In genomic region chr9:50752784-50753615, GRCm38 (mm10) we compare ENCODE assay signal across 9 mouse cellular contexts. TPM values are rescaled to one million over a fixed set of nuclear protein-coding genes. Genes with fewer than 3 reads are reported as not detected.
DNase-seq lines count a peak whose midpoint lies in the region; ATAC-seq lines count a peak whose summit lies in the region.
"Had no signal": no experiment of that assay in that cellular context is flagged by ENCODE, and none has a peak within 500 bp of the region (broad histone marks: within the 10 kb centered on the region; RNA-seq: fewer than 3 reads in every experiment).

No protein-coding gene starts in this region.

- peak overlapping the region; percentile 40 for H3K4me2 ChIP-seq in intestine, embryonic 15.5 days (replicated peaks)

- H3K27ac ChIP-seq in intestine, embryonic 15.5 days, result peak overlapping the region; percentile 56; the same call in 1 of the 2 replicates

- no peaks in the 10 kb centered on the region for H3K36me3 ChIP-seq in intestine, embryonic 15.5 days

- no peaks in the 10 kb centered on the region for H3K27me3 ChIP-seq in intestine, embryonic 15.5 days (replicated peaks)

- peak; percentile 77 for ATAC-seq in intestine, embryonic 15.5 days

- H3K4me1 ChIP-seq in intestine, embryonic 15.5 days (replicated peaks), result peaks cover 9% of the 10 kb centered on the region; the same call in 1 of the 2 replicates

- 0 out of 2 replicates have a peak overlapping the region, but pooled peaks have one; percentile 5 for H3K9ac ChIP-seq in intestine, embryonic 15.5 days

- peak; percentile 86 for DNase-seq in 3134 (ENCODE audit: extremely low read depth, insufficient read length, low spot score)
- peak; percentile 48 for DNase-seq in R1 (ENCODE audit: low read depth, low spot score)
- DNase-seq in frontal cortex, postnatal 36 days (ENCODE audit: low spot score in 2 of 2), result peak; percentile 74 to 76
- DNase-seq in left cerebral cortex, postnatal 10 days (ENCODE audit: extremely low spot score in 1 of 2, low spot score in 2 of 2), result peak; percentile 67 to 87
- peak; percentile 60 for DNase-seq in ovary, postnatal 14 days (ENCODE audit: low spot score)
- no peak for DNase-seq in thymus, postnatal 4 days
- no peak for DNase-seq in T-cell, adult 2 months (ENCODE audit: low spot score)

- H3K4me3 ChIP-seq in intestine, embryonic 15.5 days (replicated peaks), result peak overlapping the region; percentile 24
- H3K4me3 ChIP-seq: megakaryocyte, embryonic 14.5 days had no signal

- no peaks in the 10 kb centered on the region for H3K9me3 ChIP-seq in intestine, embryonic 15.5 days
- H3K9me3 ChIP-seq: megakaryocyte, embryonic 14.5 days had no signal

- intact Hi-C loops in left cerebral cortex, postnatal 10 days (cut with DNase I), result no loop called here

- 58% methylated on average over 17 of the region's 17 CpGs for WGBS in intestine, embryonic 15.5 days

RNA-seq across cellular contexts. Expression of gene Hspb2, which starts 0.8 kb away (rescaled TPM):
- 5.3 and 5.4 TPM in 2 replicates for polyA plus RNA-seq in intestine, embryonic 15.5 days (2015; fragmentation: Nextera tagmentation; extraction: Ambion mirVana)
- 1 to 10 TPM; 1.7 to 2.2 TPM for total RNA-seq in left cerebral cortex, postnatal 10 days (2021)

RNA-seq across cellular contexts. Expression of gene Cryab, which starts 1.9 kb away (rescaled TPM):
- polyA plus RNA-seq in intestine, embryonic 15.5 days (2015; fragmentation: Nextera tagmentation; extraction: Ambion mirVana), result 51.7 and 62.6 TPM in 2 replicates
- total RNA-seq in left cerebral cortex, postnatal 10 days (2021), result 10 to 100 TPM; 67.6 to 87.4 TPM

RNA-seq across cellular contexts. Expression of gene 2310030G06Rik, which starts 6.7 kb away (rescaled TPM):
- 15.9 and 18.7 TPM in 2 replicates for polyA plus RNA-seq in intestine, embryonic 15.5 days (2015; fragmentation: Nextera tagmentation; extraction: Ambion mirVana)
- 1 to 10 TPM; 2.0 to 2.7 TPM for total RNA-seq in left cerebral cortex, postnatal 10 days (2021)

RNA-seq across cellular contexts. Expression of gene Dixdc1, which starts 13.7 kb away (rescaled TPM):
- 6.1 and 6.8 TPM in 2 replicates for polyA plus RNA-seq in intestine, embryonic 15.5 days (2015; fragmentation: Nextera tagmentation; extraction: Ambion mirVana)
- 10 to 100 TPM; 75.0 to 76.6 TPM for total RNA-seq in left cerebral cortex, postnatal 10 days (2021)

RNA-seq across cellular contexts. Expression of gene Fdxacb1, which starts 15.0 kb away (rescaled TPM):
- 11.0 and 11.6 TPM in 2 replicates for polyA plus RNA-seq in intestine, embryonic 15.5 days (2015; fragmentation: Nextera tagmentation; extraction: Ambion mirVana)
- 1 to 10 TPM; 5.5 to 6.6 TPM for total RNA-seq in left cerebral cortex, postnatal 10 days (2021)

Comparison
In these comparisons a context has a peak if more than half of its experiments do, and no peak if none do; other contexts are left out.
1. DNase-seq: peak in 3134 (single experiment), R1 (single experiment), frontal cortex, postnatal 36 days (2 of 2), left cerebral cortex, postnatal 10 days (2 of 2) and ovary, postnatal 14 days (single experiment); none in thymus, postnatal 4 days (single experiment) and T-cell, adult 2 months (single experiment).